Comparison of ENCODE assay signal across 8 mouse cellular contexts in genomic region chr11:22617204-22617874, GRCm38 (mm10).
DNase-seq lines count a peak whose midpoint lies in the region; ATAC-seq lines count a peak whose summit lies in the region.

No protein-coding gene starts in this region.

- ATAC-seq in common myeloid progenitor, adult 5-6 weeks (replicated peaks; ENCODE audit: low read depth, poor library complexity, severe bottlenecking), result peak; percentile 100
- ATAC-seq in inflammation-experienced regulatory T-cells, adult 6 months, result peak; percentile 90
- peak; percentile 100 for ATAC-seq in megakaryocyte progenitor cell, adult 5-6 weeks (replicated peaks; ENCODE audit: poor library complexity)

- DNase-seq in ZHBTc4 (ENCODE audit: low read depth, low spot score), result peak; percentile 94
- peak; percentile 91 for DNase-seq in gastrocnemius, postnatal 10 days
- DNase-seq in left cerebral cortex, postnatal 10 days (ENCODE audit: extremely low spot score in 1 of 2, low spot score in 2 of 2), result peak; percentile 74 to 86
- peak; percentile 77 to 88 for DNase-seq in right cerebral cortex, postnatal 10 days (ENCODE audit: low spot score in 2 of 2)
- peak; percentile 88 for DNase-seq in urinary bladder, postnatal 25 days (ENCODE audit: low spot score)

- intact Hi-C loops in left cerebral cortex, postnatal 10 days (cut with DNase I), result loop anchor here (2.0 to 10.0 kb wide), 2 partner anchors 391 to 623 kb away; no protein-coding TSS in a partner anchor

Comparison
In these comparisons a context has a peak if more than half of its experiments do, and no peak if none do; other contexts are left out.
1. Peak in every context shown above with its lines: DNase-seq and ATAC-seq.